Mouse (Mus musculus): ENCODE data around the gene Atg7. TPM values are rescaled to one million over a fixed set of nuclear protein-coding genes. Genes with fewer than 3 reads are reported as not detected.

Gene Atg7
- polyA plus RNA-seq, 1 experiment from 2014 or later = 23.4 TPM

- WGBS = 70% methylated on average over 8 of the region's 8 CpGs
- Histone ChIP-seq H3K27ac (no peak overlapping the region), H3K9me3 (no peaks in the 10 kb centered on the region), H3K27me3 (replicated peaks) (no peaks in the 10 kb centered on the region), H3K36me3 (no peaks in the 10 kb centered on the region), H3K4me3 (replicated peaks) (no peak overlapping the region), H3K4me1 (replicated peaks) (peaks cover 8% of the 10 kb centered on the region), H3K4me2 (replicated peaks) (no peak overlapping the region), H3K9ac (no peak overlapping the region)
- ATAC-seq = no peak
These were observed 76.8 kb downstream of the Atg7 start for GRCm38 (mm10) chr6:114719665-114720064.

- Histone ChIP-seq H3K4me2 (replicated peaks) (no peak overlapping the region), H3K9ac (no peak overlapping the region), H3K4me3 (replicated peaks) (no peak overlapping the region), H3K27ac (no peak overlapping the region), H3K4me1 (replicated peaks) (peaks cover 19% of the 10 kb centered on the region), H3K27me3 (replicated peaks) (no peaks in the 10 kb centered on the region), H3K36me3 (no peaks in the 10 kb centered on the region), H3K9me3 (no peaks in the 10 kb centered on the region)
- WGBS = 89% methylated on average over 5 of the region's 5 CpGs
- ATAC-seq = no peak
These were observed 79.1 kb downstream of the Atg7 start for GRCm38 (mm10) chr6:114722046-114722445.

GRCm38 (mm10) chr6:114723925-114724324 is 81.0 kb downstream of the Atg7 start:
- no peak overlapping the region for H3K4me2 ChIP-seq (replicated peaks)
- peak; percentile 55; the same call in 1 of the 2 replicates for ATAC-seq

GRCm38 (mm10) chr6:114724351-114724750 is 81.5 kb downstream of the Atg7 start:
- H3K27me3 ChIP-seq (replicated peaks) = no peaks in the 10 kb centered on the region
- H3K9me3 ChIP-seq = no peaks in the 10 kb centered on the region
- no peak overlapping the region for H3K4me2 ChIP-seq (replicated peaks)
- H3K4me3 ChIP-seq (replicated peaks) = no peak overlapping the region
- H3K4me1 ChIP-seq (replicated peaks) = peaks cover 19% of the 10 kb centered on the region
- no peaks in the 10 kb centered on the region for H3K36me3 ChIP-seq
- 77% methylated on average over 7 of the region's 7 CpGs for WGBS
- no peak overlapping the region for H3K9ac ChIP-seq
- ATAC-seq = no peak
- no peak overlapping the region for H3K27ac ChIP-seq

More at GRCm38 (mm10) chr6:114723925-114724324, 81.0 kb downstream of the Atg7 start:
- no peaks in the 10 kb centered on the region for H3K27me3 ChIP-seq (replicated peaks)
- H3K36me3 ChIP-seq = no peaks in the 10 kb centered on the region
- peaks cover 19% of the 10 kb centered on the region for H3K4me1 ChIP-seq (replicated peaks)
- no peak overlapping the region for H3K27ac ChIP-seq
- WGBS = 26% methylated on average over 9 of the region's 9 CpGs
- no peak overlapping the region for H3K4me3 ChIP-seq (replicated peaks)
- no peak overlapping the region for H3K9ac ChIP-seq
- H3K9me3 ChIP-seq = no peaks in the 10 kb centered on the region

- Histone ChIP-seq H3K9me3 (no peaks in the 10 kb centered on the region), H3K4me3 (replicated peaks) (no peak overlapping the region), H3K4me1 (replicated peaks) (peaks cover 19% of the 10 kb centered on the region), H3K27me3 (replicated peaks) (no peaks in the 10 kb centered on the region), H3K9ac (0 out of 2 replicates have a peak overlapping the region, but pooled peaks have one; percentile 9), H3K4me2 (replicated peaks) (peak overlapping the region; percentile 30), H3K36me3 (no peaks in the 10 kb centered on the region), H3K27ac (peak overlapping the region; percentile 37; the same call in 1 of the 2 replicates)
- WGBS = 38% methylated on average over 8 of the region's 8 CpGs
- ATAC-seq = peak; percentile 57
These were observed 82.3 kb downstream of the Atg7 start for GRCm38 (mm10) chr6:114725147-114725575.

- ATAC-seq = no peak
- Histone ChIP-seq H3K9ac (no peak overlapping the region), H3K36me3 (no peaks in the 10 kb centered on the region), H3K27ac (no peak overlapping the region), H3K4me3 (replicated peaks) (no peak overlapping the region), H3K27me3 (replicated peaks) (no peaks in the 10 kb centered on the region), H3K9me3 (no peaks in the 10 kb centered on the region), H3K4me1 (replicated peaks) (peaks cover 19% of the 10 kb centered on the region), H3K4me2 (replicated peaks) (no peak overlapping the region)
- WGBS = 64% methylated on average over 11 of the region's 11 CpGs
These were observed 83.8 kb downstream of the Atg7 start for GRCm38 (mm10) chr6:114726681-114727080.

GRCm38 (mm10) chr6:114733156-114733555 is 90.3 kb downstream of the Atg7 start:
- 76% methylated on average over 5 of the region's 5 CpGs for WGBS
- H3K9me3 ChIP-seq = no peaks in the 10 kb centered on the region
- no peaks in the 10 kb centered on the region for H3K4me1 ChIP-seq (replicated peaks)
- no peak for ATAC-seq
- H3K36me3 ChIP-seq = no peaks in the 10 kb centered on the region
- H3K9ac ChIP-seq = no peak overlapping the region
- no peak overlapping the region for H3K27ac ChIP-seq
- H3K4me2 ChIP-seq (replicated peaks) = no peak overlapping the region
- no peaks in the 10 kb centered on the region for H3K27me3 ChIP-seq (replicated peaks)
- no peak overlapping the region for H3K4me3 ChIP-seq (replicated peaks)

- Histone ChIP-seq H3K36me3 (no peaks in the 10 kb centered on the region), H3K9ac (no peak overlapping the region), H3K27me3 (replicated peaks) (no peaks in the 10 kb centered on the region), H3K4me1 (replicated peaks) (no peaks in the 10 kb centered on the region), H3K4me2 (replicated peaks) (no peak overlapping the region), H3K27ac (no peak overlapping the region), H3K9me3 (no peaks in the 10 kb centered on the region), H3K4me3 (replicated peaks) (no peak overlapping the region)
- no peak for ATAC-seq
- WGBS = 83% methylated on average over 3 of the region's 3 CpGs
These were observed 90.8 kb downstream of the Atg7 start for GRCm38 (mm10) chr6:114733681-114734080.

GRCm38 (mm10) chr6:114735054-114735453 is 92.2 kb downstream of the Atg7 start:
- Histone ChIP-seq H3K4me1 (replicated peaks) (no peaks in the 10 kb centered on the region), H3K4me3 (replicated peaks) (no peak overlapping the region), H3K27ac (no peak overlapping the region), H3K4me2 (replicated peaks) (no peak overlapping the region), H3K9me3 (no peaks in the 10 kb centered on the region), H3K9ac (no peak overlapping the region), H3K27me3 (replicated peaks) (no peaks in the 10 kb centered on the region), H3K36me3 (no peaks in the 10 kb centered on the region)
- ATAC-seq = no peak
- WGBS = 80% methylated on average over 3 of the region's 3 CpGs

- no peak overlapping the region for H3K4me2 ChIP-seq (replicated peaks)
- no peaks in the 10 kb centered on the region for H3K9me3 ChIP-seq
- no peak overlapping the region for H3K9ac ChIP-seq
- ATAC-seq = no peak
- H3K27me3 ChIP-seq (replicated peaks) = no peaks in the 10 kb centered on the region
- H3K36me3 ChIP-seq = no peaks in the 10 kb centered on the region
- 90% methylated on average over 9 of the region's 9 CpGs for WGBS
- no peak overlapping the region for H3K4me3 ChIP-seq (replicated peaks)
- no peak overlapping the region for H3K27ac ChIP-seq
- H3K4me1 ChIP-seq (replicated peaks) = no peaks in the 10 kb centered on the region
These were observed 93.5 kb downstream of the Atg7 start for GRCm38 (mm10) chr6:114736355-114736754.

GRCm38 (mm10) chr6:114737181-114737580 is 94.3 kb downstream of the Atg7 start:
- Histone ChIP-seq H3K4me1 (replicated peaks) (no peaks in the 10 kb centered on the region), H3K36me3 (no peaks in the 10 kb centered on the region), H3K9ac (no peak overlapping the region), H3K27ac (no peak overlapping the region), H3K27me3 (replicated peaks) (no peaks in the 10 kb centered on the region), H3K9me3 (no peaks in the 10 kb centered on the region), H3K4me2 (replicated peaks) (no peak overlapping the region), H3K4me3 (replicated peaks) (no peak overlapping the region)
- no peak for ATAC-seq
- 85% methylated on average over 11 of the region's 11 CpGs for WGBS

- H3K9ac ChIP-seq = peak overlapping the region; percentile 33; the same call in 1 of the 2 replicates
- H3K4me1 ChIP-seq (replicated peaks) = no peaks in the 10 kb centered on the region
- peak; percentile 49; the same call in 1 of the 2 replicates for ATAC-seq
- no peaks in the 10 kb centered on the region for H3K27me3 ChIP-seq (replicated peaks)
- H3K36me3 ChIP-seq = no peaks in the 10 kb centered on the region
- H3K4me2 ChIP-seq (replicated peaks) = peak overlapping the region; percentile 71
- H3K4me3 ChIP-seq (replicated peaks) = peak overlapping the region; percentile 30
- WGBS = 20% methylated on average over 46 of the region's 46 CpGs
- H3K27ac ChIP-seq = no peak overlapping the region
- H3K9me3 ChIP-seq = no peaks in the 10 kb centered on the region
These were observed 95.2 kb downstream of the Atg7 start for GRCm38 (mm10) chr6:114737931-114738759.

- no peaks in the 10 kb centered on the region for H3K36me3 ChIP-seq
- H3K4me2 ChIP-seq (replicated peaks) = peak overlapping the region; percentile 71
- H3K27me3 ChIP-seq (replicated peaks) = no peaks in the 10 kb centered on the region
- no peaks in the 10 kb centered on the region for H3K9me3 ChIP-seq
- no peaks in the 10 kb centered on the region for H3K4me1 ChIP-seq (replicated peaks)
- H3K9ac ChIP-seq = no peak overlapping the region; the same call in 1 of the 2 replicates
- no peak overlapping the region for H3K27ac ChIP-seq
- WGBS = 88% methylated on average over 4 of the region's 4 CpGs
- H3K4me3 ChIP-seq (replicated peaks) = no peak overlapping the region
- no peak for ATAC-seq
These were observed 95.8 kb downstream of the Atg7 start for GRCm38 (mm10) chr6:114738760-114739112.
